Mouse (Mus musculus): ENCODE results near the gene Rasal2.

DNA sequence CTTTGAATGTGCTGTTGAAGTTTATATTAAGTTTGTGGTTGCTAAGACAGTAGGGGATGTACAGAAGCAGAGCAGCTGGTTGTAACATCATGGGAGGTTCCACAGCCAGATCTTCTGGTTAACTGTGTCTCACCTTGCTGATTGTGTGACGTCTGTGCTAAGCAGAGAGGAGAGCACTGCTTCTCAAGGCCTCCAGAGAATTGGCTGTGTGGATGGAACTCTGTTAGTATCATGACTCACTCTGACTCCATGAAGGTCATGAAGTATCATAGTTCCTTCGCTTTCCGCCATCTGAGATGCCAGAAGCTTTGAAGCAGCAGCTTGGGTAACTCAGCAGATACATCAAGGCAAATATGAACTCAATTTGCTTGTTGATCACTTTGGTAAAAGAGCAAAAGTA is 144.5 kb downstream of the Rasal2 start:
- TF ChIP-seq CTCF (conservative IDR thresholded peaks at IDR 0.05; ENCODE audit: low read length) (no peak), NANOG (IDR thresholded peaks at IDR 0.05; ENCODE audit: borderline replicate concordance, low read length) (no peak)

Data from E14TG2a.4 (cell line).